12 mouse cellular contexts compared by ENCODE assay signal in genomic region chr2:93790798-93791345, GRCm38 (mm10). TPM values are rescaled to one million over a fixed set of nuclear protein-coding genes. Genes with fewer than 3 reads are reported as not detected.
DNase-seq lines count a peak whose midpoint lies in the region; ATAC-seq lines count a peak whose summit lies in the region.
"Had no signal": no experiment of that assay in that cellular context is flagged by ENCODE, and none has a peak within 500 bp of the region (broad histone marks: within the 10 kb centered on the region; RNA-seq: fewer than 3 reads in every experiment).

No protein-coding gene starts in this region.

- no peak for ATAC-seq in embryonic facial prominence, embryonic 12.5 days (ENCODE audit: insufficient number of reproducible peaks, insufficient read depth, low FRiP score, low TSS enrichment)
- no peak for ATAC-seq in kidney, embryonic 15.5 days (replicated peaks; ENCODE audit: low FRiP score)

- 80% methylated on average over 4 of the region's 4 CpGs for WGBS in embryonic facial prominence, embryonic 12.5 days
- 88% methylated on average over 4 of the region's 4 CpGs for WGBS in embryonic facial prominence, embryonic 10.5 days
- 81% methylated on average over 4 of the region's 4 CpGs for WGBS in kidney, embryonic 15.5 days

- no peak overlapping the region for H3K9ac ChIP-seq in embryonic facial prominence, embryonic 12.5 days
- H3K9ac ChIP-seq in kidney, embryonic 15.5 days = no peak overlapping the region
- H3K9ac ChIP-seq: embryonic facial prominence, embryonic 15.5 days; forebrain, embryonic 13.5 days; midbrain, embryonic 12.5 days had no signal

- no peaks in the 10 kb centered on the region for H3K27me3 ChIP-seq in embryonic facial prominence, embryonic 12.5 days
- no peaks in the 10 kb centered on the region for H3K27me3 ChIP-seq in embryonic facial prominence, embryonic 10.5 days (replicated peaks; ENCODE audit: low read depth, poor library complexity, severe bottlenecking)
- H3K27me3 ChIP-seq in kidney, embryonic 15.5 days = 0 out of 2 replicates have a peak, but pooled peaks cover 3% of the 10 kb centered on the region
- H3K27me3 ChIP-seq: embryonic facial prominence, embryonic 15.5 days; forebrain, embryonic 13.5 days; midbrain, embryonic 12.5 days had no signal

- no peaks in the 10 kb centered on the region for H3K9me3 ChIP-seq in embryonic facial prominence, embryonic 12.5 days
- H3K9me3 ChIP-seq in embryonic facial prominence, embryonic 10.5 days = no peaks in the 10 kb centered on the region
- H3K9me3 ChIP-seq in kidney, embryonic 15.5 days (replicated peaks) = no peaks in the 10 kb centered on the region
- H3K9me3 ChIP-seq: embryonic facial prominence, embryonic 15.5 days; forebrain, embryonic 13.5 days; hindbrain, embryonic 10.5 days; midbrain, embryonic 12.5 days had no signal

- H3K4me2 ChIP-seq in embryonic facial prominence, embryonic 12.5 days (replicated peaks) = no peak overlapping the region
- H3K4me2 ChIP-seq in kidney, embryonic 15.5 days = no peak overlapping the region
- H3K4me2 ChIP-seq: embryonic facial prominence, embryonic 15.5 days; forebrain, embryonic 13.5 days; midbrain, embryonic 12.5 days had no signal

- H3K36me3 ChIP-seq in embryonic facial prominence, embryonic 12.5 days = peaks cover 63% of the 10 kb centered on the region
- peaks cover 83% of the 10 kb centered on the region for H3K36me3 ChIP-seq in embryonic facial prominence, embryonic 10.5 days (replicated peaks)
- H3K36me3 ChIP-seq in kidney, embryonic 15.5 days = peaks cover 59% of the 10 kb centered on the region

- H3K4me1 ChIP-seq in embryonic facial prominence, embryonic 12.5 days = peaks cover 11% of the 10 kb centered on the region
- H3K4me1 ChIP-seq in embryonic facial prominence, embryonic 10.5 days = peaks cover 23% of the 10 kb centered on the region
- H3K4me1 ChIP-seq in kidney, embryonic 15.5 days = peaks cover 16% of the 10 kb centered on the region

- H3K4me3 ChIP-seq in embryonic facial prominence, embryonic 12.5 days = no peak overlapping the region
- H3K4me3 ChIP-seq in embryonic facial prominence, embryonic 10.5 days = no peak overlapping the region
- no peak overlapping the region for H3K4me3 ChIP-seq in kidney, embryonic 15.5 days (replicated peaks)
- H3K4me3 ChIP-seq: embryonic facial prominence, embryonic 15.5 days; forebrain, embryonic 13.5 days; hindbrain, embryonic 10.5 days; midbrain, embryonic 12.5 days had no signal

- H3K27ac ChIP-seq in embryonic facial prominence, embryonic 12.5 days = 0 out of 2 replicates have a peak overlapping the region, but pooled peaks have one; percentile 32
- H3K27ac ChIP-seq in embryonic facial prominence, embryonic 10.5 days (replicated peaks) = no peak overlapping the region
- peak overlapping the region; percentile 45 for H3K27ac ChIP-seq in kidney, embryonic 15.5 days
- H3K27ac ChIP-seq: forebrain, embryonic 13.5 days; midbrain, embryonic 12.5 days had no signal

- DNase-seq in embryonic facial prominence, embryonic 10.5 days (ENCODE audit: low spot score) = no peak
- no peak for DNase-seq in kidney, adult 11 months
- peak; percentile 78 for DNase-seq in brain, adult 2 months (ENCODE audit: low read depth, low spot score)
- peak; percentile 56 to 60 for DNase-seq in cerebellum, postnatal 36 days
- DNase-seq in frontal cortex, postnatal 10 days (ENCODE audit: low spot score in 2 of 2) = no peak
- no peak for DNase-seq in embryo, embryonic 10.5 days (ENCODE audit: low spot score)

RNA-seq across cellular contexts. Expression of gene Ext2, which starts 31.5 kb away (rescaled TPM):
- polyA plus RNA-seq in embryonic facial prominence, embryonic 12.5 days (2016; fragmentation: Nextera tagmentation; extraction: Ambion mirVana) = 105 and 112 TPM in 2 replicates
- polyA plus RNA-seq in embryonic facial prominence, embryonic 10.5 days (2016; fragmentation: Nextera tagmentation; extraction: Ambion mirVana) = 73.6 and 76.0 TPM in 2 replicates
- 109 and 122 TPM in 2 replicates for polyA plus RNA-seq in kidney, embryonic 15.5 days (2015; fragmentation: Nextera tagmentation; extraction: Ambion mirVana)

RNA-seq across cellular contexts. Expression of gene Accs, which starts 58.9 kb away (rescaled TPM):
- polyA plus RNA-seq in embryonic facial prominence, embryonic 12.5 days (2016; fragmentation: Nextera tagmentation; extraction: Ambion mirVana) = 9.6 and 9.8 TPM in 2 replicates
- polyA plus RNA-seq in embryonic facial prominence, embryonic 10.5 days (2016; fragmentation: Nextera tagmentation; extraction: Ambion mirVana) = 10.9 and 11.2 TPM in 2 replicates
- 8.7 and 10.6 TPM in 2 replicates for polyA plus RNA-seq in kidney, embryonic 15.5 days (2015; fragmentation: Nextera tagmentation; extraction: Ambion mirVana)

Comparison
In these comparisons a context has a peak if more than half of its experiments do, and no peak if none do; other contexts are left out.
1. DNase-seq: peak in brain, adult 2 months (single experiment) and cerebellum, postnatal 36 days (2 of 2); none in embryonic facial prominence, embryonic 10.5 days (single experiment), kidney, adult 11 months (single experiment), frontal cortex, postnatal 10 days (0 of 2) and embryo, embryonic 10.5 days (single experiment).